Mouse (Mus musculus) heart, adult 11 months (tissue): Measurements from ENCODE around the gene Cenpm.

ENCODE experiments used
- DNase-seq: peaks from one replicate; pipeline ENCODE4 v3.0.0; 2022

Cenpm gene

DNA sequence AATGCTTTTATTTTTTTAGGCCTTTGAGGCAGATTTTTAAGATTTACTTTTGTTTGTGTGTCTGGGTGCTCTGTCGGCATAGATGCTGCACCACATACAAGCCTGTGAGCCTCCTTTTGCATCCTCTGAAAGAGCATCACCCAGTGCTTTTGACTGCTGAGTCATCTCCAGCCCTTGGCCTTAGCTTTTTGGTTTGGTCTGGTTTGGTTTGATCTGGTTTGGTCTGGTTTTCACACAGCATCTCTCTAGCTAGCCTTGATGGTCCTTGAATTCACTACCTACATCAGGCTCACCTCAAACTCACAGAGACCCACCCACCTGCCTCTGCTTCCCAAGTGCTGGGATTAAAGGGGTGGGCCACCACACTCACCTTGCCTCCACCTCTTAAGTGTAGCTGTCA lies 56.6 kb downstream of the Cenpm start:
- DNase-seq = no peak

GRCm38 (mm10) chr15:82187401-82187800 lies 57.1 kb downstream of the Cenpm start:
- DNase-seq = no peak

- no peak for DNase-seq
Observed at GRCm38 (mm10) chr15:82186931-82187330, 57.6 kb downstream of the Cenpm start.

GRCm38 (mm10) chr15:82186131-82186530 lies 58.4 kb downstream of the Cenpm start:
- DNase-seq = no peak

GRCm38 (mm10) chr15:82185062-82185783 lies 59.3 kb downstream of the Cenpm start:
- DNase-seq = no peak

- DNase-seq = no peak
Observed at GRCm38 (mm10) chr15:82184656-82185055, 59.9 kb downstream of the Cenpm start.

DNA sequence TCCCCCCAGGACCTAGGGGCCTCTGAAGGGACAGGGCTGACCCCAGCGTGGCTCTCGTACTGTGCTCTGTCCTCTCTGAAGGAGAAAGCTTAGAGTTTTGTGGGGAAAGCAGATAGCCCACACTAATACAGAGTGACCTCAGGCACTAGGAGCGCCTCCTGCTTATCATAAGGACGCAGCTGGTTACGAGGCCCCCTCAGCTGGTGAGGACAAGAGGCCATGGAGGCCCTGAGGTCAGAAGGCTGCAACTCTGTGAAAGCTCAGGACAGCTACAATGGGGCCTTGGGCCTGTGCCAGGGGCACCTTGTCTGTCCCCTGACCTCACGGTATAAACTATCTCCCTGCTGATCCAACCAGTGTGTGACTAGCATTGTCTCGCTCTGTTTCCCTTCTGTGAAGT lies 60.4 kb downstream of the Cenpm start:
- no peak for DNase-seq
